Mouse (Mus musculus) erythroblast, embryonic 14.5 days (primary cell): ENCODE results near the gene Il4i1. TPM values are rescaled to one million over a fixed set of nuclear protein-coding genes. Genes with fewer than 3 reads are reported as not detected.

ENCODE experiments used
- H3K27me3 ChIP-seq: 2 replicates; pipeline ENCODE4 v1.6.1; 2012; ENCODE audit warnings: inconsistent platforms; ENCODE audit not compliant: control insufficient read depth
- H3K36me3 ChIP-seq: 2 replicates; pipeline ENCODE4 v1.6.1; 2012; ENCODE audit warnings: mild to moderate bottlenecking, inconsistent platforms; ENCODE audit not compliant: control insufficient read depth
- H3K4me1 ChIP-seq: 2 replicates; pipeline ENCODE4 v1.6.1; 2012; ENCODE audit warnings: inconsistent platforms; ENCODE audit not compliant: control insufficient read depth
- H3K4me3 ChIP-seq: replicated peaks from 2 replicates; pipeline ENCODE3; 2012; ENCODE audit warnings: moderate library complexity, mild to moderate bottlenecking, inconsistent platforms
- H3K9me3 ChIP-seq: 2 replicates; pipeline ENCODE4 v1.6.1; 2012; ENCODE audit warnings: low read length, inconsistent platforms, mixed read lengths; ENCODE audit not compliant: control insufficient read depth
- GATA1 ChIP-seq: IDR thresholded peaks from 2 replicates; pipeline ENCODE4 v1.6.1; 2012; ENCODE audit warnings: low read length, inconsistent platforms, mixed read lengths
- TAL1 ChIP-seq: IDR thresholded peaks from 3 replicates; pipeline ENCODE4 v1.6.1; 2012; ENCODE audit warnings: low read length, inconsistent platforms, mixed read lengths
- polyA plus RNA-seq: library from polyadenylated mRNA; stranded (reverse); fragments of >175 nt; gene quantifications from 2 replicates; pipeline ENCODE4 v1.2.3, GENCODE M21; 2012

Gene Il4i1
- polyA plus RNA-seq, 1 experiment = 0.12 TPM

GRCm38 (mm10) chr7:44840426-44840825, 24.2 kb downstream of the Il4i1 start:
- no peak overlapping the region for H3K4me3 ChIP-seq
- no peaks in the 10 kb centered on the region for H3K9me3 ChIP-seq
- H3K4me1 ChIP-seq = peaks cover 30% of the 10 kb centered on the region
- TF ChIP-seq GATA1 = no peak
- no peak for TF ChIP-seq TAL1
- H3K36me3 ChIP-seq = peaks cover 71% of the 10 kb centered on the region
- peaks cover 20% of the 10 kb centered on the region for H3K27me3 ChIP-seq

DNA sequence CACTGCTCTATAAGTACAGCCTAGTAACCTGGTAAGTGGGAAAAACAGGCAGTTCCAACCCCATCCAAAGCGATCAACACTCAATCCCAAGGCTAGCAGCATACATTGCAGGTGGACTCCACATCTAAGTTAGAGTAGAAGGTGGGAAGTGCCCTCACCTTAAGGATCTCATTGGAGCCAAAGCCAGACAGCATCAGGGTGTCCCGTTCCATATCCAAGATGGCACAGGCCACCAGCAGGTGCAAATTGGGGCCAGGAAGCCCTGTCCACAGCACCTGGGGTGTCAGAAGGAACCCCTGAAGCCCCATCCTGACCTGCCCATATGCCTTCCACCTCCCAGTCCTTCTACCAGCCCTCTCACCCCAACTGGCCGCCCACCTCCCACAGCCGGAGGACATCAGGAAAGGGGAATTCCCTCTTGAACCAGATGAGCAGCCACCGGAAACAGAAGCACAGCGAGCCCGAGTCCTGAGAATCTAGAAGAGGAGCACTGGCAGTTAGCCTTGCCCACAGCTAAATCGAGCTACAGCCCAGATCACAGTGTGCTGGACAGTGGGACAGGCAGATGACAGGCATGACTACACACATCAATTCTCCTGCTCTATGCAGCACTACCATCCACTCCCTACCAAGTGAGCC, 25.8 kb downstream of the Il4i1 start:
- no peak for TF ChIP-seq TAL1
- no peak for TF ChIP-seq GATA1
- no peaks in the 10 kb centered on the region for H3K9me3 ChIP-seq
- H3K27me3 ChIP-seq = peaks cover 20% of the 10 kb centered on the region
- no peak overlapping the region for H3K4me3 ChIP-seq
- H3K36me3 ChIP-seq = peaks cover 80% of the 10 kb centered on the region
- H3K4me1 ChIP-seq = peaks cover 31% of the 10 kb centered on the region

DNA sequence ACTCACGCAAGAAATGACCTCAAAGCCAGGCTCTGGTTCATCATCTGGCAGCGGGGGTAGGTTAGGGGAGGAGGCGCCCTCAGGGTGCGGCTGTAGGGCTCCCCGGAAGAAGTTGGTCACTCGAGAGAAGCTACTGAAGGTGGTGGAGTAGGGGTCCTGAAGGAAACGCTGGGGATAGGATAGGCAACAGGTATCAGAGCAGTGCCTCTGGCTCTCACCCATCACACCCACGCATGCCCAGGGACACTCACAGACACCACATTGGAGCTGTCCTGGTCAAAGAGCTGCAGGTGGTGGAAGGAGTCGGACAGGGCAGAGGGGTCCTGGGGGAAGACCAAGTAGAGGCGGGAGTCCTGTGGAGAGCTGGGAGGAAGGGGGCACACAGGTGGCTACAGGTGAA, 28.8 kb downstream of the Il4i1 start:
- H3K4me3 ChIP-seq = no peak overlapping the region
- H3K4me1 ChIP-seq = peaks cover 43% of the 10 kb centered on the region
- H3K36me3 ChIP-seq = peaks cover 75% of the 10 kb centered on the region
- H3K27me3 ChIP-seq = peaks cover 7% of the 10 kb centered on the region
- TF ChIP-seq TAL1 (no peak), GATA1 (no peak)
- H3K9me3 ChIP-seq = no peaks in the 10 kb centered on the region

DNA sequence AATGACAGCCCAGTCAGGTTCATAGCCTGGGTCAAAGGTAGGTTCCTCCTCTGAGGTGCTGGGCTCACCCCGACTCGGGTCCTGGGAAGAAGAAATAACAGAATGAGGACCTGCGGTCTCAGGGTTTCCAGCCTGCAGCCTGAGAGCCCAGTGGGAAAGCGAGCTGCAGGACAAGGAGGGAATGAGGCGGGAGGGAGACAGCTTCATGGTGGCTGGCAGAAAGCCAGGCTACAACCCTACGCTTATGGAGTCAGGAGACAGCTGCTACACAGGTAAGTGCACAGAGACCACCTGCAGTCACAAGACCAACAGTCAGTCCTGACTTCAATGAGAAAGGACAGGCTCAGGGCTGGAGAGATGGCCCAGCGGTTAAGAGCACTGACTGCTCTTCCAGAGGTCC, 30.6 kb downstream of the Il4i1 start:
- TF ChIP-seq TAL1 = no peak
- no peak for TF ChIP-seq GATA1
- Histone ChIP-seq H3K4me3 (no peak overlapping the region), H3K4me1 (peaks cover 57% of the 10 kb centered on the region)

DNA sequence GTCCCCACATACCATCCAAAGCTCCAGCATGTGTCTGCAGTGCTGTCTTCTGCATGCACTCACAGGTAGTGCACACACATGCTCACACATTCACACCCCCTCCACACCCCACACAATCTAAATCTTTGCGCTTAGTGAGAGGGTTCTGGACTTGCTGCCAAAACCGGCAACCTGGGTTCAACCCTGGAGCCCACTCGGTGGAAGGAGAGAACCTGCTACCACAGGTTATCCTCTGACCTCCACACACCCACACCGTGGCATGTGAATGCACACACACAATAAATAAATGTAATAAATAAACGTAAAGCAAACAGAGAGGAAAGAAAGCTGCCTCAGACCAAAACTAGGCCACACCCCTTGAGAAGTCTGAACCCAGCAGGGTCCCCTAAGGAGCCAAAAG, 31.6 kb downstream of the Il4i1 start:
- H3K4me3 ChIP-seq = peak overlapping the region; percentile 76
- peaks cover 66% of the 10 kb centered on the region for H3K4me1 ChIP-seq
- H3K9me3 ChIP-seq = no peaks in the 10 kb centered on the region
- no peak for TF ChIP-seq GATA1
- no peak for TF ChIP-seq TAL1
- H3K36me3 ChIP-seq = peaks cover 66% of the 10 kb centered on the region
- H3K27me3 ChIP-seq = no peaks in the 10 kb centered on the region

More for the DNA sequence above, 30.6 kb downstream of the Il4i1 start:
- Histone ChIP-seq H3K36me3 (peaks cover 66% of the 10 kb centered on the region), H3K27me3 (no peaks in the 10 kb centered on the region), H3K9me3 (no peaks in the 10 kb centered on the region)

DNA sequence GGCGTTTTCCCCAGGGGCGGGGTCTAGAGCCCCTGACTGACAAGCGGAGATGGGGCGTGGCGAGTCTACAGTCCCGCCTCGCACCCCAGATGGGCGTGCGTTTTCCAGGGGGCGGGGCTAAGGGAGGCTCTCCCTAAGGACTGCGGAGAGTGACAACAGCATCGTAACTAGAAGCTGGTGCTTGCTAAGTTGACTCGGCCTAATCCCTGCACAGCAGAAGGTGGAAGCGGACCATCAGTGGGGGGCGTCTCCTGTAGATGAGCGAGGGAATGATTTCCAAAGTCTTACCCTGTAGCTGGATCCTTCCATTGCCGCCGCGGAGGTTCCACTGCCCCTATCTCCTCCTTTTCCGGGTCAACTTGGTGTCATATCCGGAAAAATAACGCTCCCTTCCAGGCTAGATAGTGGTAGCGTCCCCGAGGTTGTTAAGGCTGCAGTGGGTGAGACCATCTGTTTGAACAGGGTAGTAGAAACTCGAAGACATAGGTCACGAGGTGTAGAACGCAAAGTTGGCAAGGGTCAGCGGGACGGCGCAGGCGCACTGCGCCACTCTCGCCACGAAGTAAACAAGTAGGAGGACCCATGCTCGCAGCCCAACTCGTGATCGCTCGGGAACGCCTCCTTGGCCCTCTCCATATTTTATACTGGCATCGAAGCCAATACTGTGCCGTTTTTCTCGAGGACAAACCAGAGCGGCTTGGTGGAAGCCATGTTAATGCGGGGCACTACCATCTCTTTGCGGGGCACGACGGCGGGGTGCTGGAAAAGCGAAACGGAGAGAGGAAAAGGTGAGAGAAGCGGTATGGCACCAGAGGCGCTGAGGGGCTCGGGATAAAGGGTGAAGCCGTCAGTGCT, 32.6 kb downstream of the Il4i1 start, which contains the start of the genes Akt1s1 and Tbc1d17:
TSS of gene Akt1s1 (plus strand) at position 431 of the 855 bp plus-strand sequence.
TSS of gene Tbc1d17 (minus strand) at position 519 of the 855 bp plus-strand sequence.
- peaks cover 66% of the 10 kb centered on the region for H3K36me3 ChIP-seq

DNA sequence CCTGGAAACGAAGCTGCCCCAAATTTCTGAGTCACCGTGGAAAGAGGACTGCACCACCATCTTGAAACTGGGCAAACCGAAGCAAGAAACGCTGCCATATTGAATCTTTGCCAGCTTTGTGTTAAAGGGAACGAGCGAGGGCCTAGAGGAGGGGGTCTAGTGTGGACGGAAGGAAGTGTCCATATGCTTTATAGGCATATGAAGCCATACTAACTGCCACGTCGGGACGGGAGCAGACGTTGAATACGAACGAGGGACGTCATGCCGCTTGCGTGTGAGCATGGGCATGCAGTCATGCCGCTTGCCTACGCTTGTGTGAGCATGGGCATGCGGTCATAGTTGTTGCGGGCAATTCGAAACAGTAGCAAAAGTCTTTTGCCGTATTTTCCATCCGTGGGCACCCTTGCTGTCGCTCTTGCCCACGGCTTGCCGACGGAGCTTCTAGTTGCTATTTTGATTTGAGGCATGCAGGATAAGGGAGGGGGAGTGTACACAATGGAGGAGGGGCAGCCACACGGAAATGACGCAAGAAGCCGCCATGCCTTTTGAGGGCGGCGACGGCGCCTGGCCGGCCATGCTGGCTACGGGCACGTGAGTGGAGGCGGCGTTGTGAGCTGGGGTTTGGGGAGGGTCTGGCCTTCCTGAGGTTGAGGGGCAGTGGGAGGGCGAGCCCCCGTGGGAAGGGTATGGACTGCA, 33.4 kb downstream of the Il4i1 start:
- H3K9me3 ChIP-seq = no peaks in the 10 kb centered on the region
- peaks cover 59% of the 10 kb centered on the region for H3K36me3 ChIP-seq
- peak overlapping the region; percentile 76 for H3K4me3 ChIP-seq
- no peak for TF ChIP-seq GATA1
- TF ChIP-seq TAL1 = no peak
- H3K27me3 ChIP-seq = no peaks in the 10 kb centered on the region
- peaks cover 71% of the 10 kb centered on the region for H3K4me1 ChIP-seq

More for the DNA sequence above, 32.6 kb downstream of the Il4i1 start, which contains the start of the genes Akt1s1 and Tbc1d17:
- Histone ChIP-seq H3K27me3 (no peaks in the 10 kb centered on the region), H3K4me3 (peak within 1 kb of the TSS; percentile 76), H3K9me3 (no peaks in the 10 kb centered on the region), H3K4me1 (peaks cover 66% of the 10 kb centered on the region)
- TF ChIP-seq TAL1 (no peak), GATA1 (peak; percentile 18; the same call in 1 of the 2 replicates)

GRCm38 (mm10) chr7:44850146-44850545, 34.0 kb downstream of the Il4i1 start:
- H3K36me3 ChIP-seq = peaks cover 53% of the 10 kb centered on the region
- H3K4me1 ChIP-seq = peaks cover 76% of the 10 kb centered on the region
- TF ChIP-seq TAL1 (no peak), GATA1 (no peak)
- no peaks in the 10 kb centered on the region for H3K9me3 ChIP-seq
- H3K27me3 ChIP-seq = no peaks in the 10 kb centered on the region
- peak overlapping the region; percentile 76 for H3K4me3 ChIP-seq
